Mouse (Mus musculus): ENCODE measurements around the gene Them7. TPM values are rescaled to one million over a fixed set of nuclear protein-coding genes. Genes with fewer than 3 reads are reported as not detected.

The Them7 gene
- polyA plus RNA-seq, 1 experiment from 2014 or later: 0.26 TPM

DNA sequence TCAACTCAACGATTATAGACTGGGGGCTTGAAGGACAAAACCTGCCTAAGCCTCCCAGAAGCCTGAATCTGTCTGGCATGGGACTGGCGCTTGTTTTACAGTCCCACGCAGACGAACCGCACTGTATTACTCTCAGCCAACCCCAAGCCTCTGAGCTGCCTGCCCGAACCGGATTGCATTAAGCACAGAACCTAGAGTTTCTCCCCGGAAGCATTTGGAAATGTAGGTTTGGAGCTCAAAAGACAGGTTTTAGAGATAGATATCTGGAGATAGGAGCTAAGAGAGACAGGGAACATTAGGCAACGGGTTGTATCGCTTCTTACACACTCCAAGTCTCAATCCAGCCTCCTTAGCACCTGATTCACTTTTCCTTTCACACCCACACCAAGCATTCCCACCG, 149.5 kb downstream of the Them7 start:
- no peak overlapping the region for H3K9ac ChIP-seq (ENCODE audit: low read depth, low read length)
- no peak for TF ChIP-seq CTCF (IDR thresholded peaks at IDR 0.05; ENCODE audit: low read depth)
- H3K4me2 ChIP-seq (replicated peaks; ENCODE audit: low read depth): no peak overlapping the region
- WGBS: 82% methylated on average over 11 of the region's 11 CpGs
- ATAC-seq: no peak
- no peak overlapping the region for H3K27ac ChIP-seq (ENCODE audit: low read depth, low read length)
- no peaks in the 10 kb centered on the region for H3K36me3 ChIP-seq (ENCODE audit: control insufficient read depth, insufficient read depth)
- H3K9me3 ChIP-seq (ENCODE audit: control insufficient read depth): no peaks in the 10 kb centered on the region
- H3K27me3 ChIP-seq (replicated peaks; ENCODE audit: control insufficient read depth, insufficient read depth, low read length): no peaks in the 10 kb centered on the region
- no peak overlapping the region for H3K4me3 ChIP-seq (ENCODE audit: low read depth, low read length)
- H3K4me1 ChIP-seq (replicated peaks; ENCODE audit: control insufficient read depth, insufficient read depth, low read length): no peaks in the 10 kb centered on the region

DNA sequence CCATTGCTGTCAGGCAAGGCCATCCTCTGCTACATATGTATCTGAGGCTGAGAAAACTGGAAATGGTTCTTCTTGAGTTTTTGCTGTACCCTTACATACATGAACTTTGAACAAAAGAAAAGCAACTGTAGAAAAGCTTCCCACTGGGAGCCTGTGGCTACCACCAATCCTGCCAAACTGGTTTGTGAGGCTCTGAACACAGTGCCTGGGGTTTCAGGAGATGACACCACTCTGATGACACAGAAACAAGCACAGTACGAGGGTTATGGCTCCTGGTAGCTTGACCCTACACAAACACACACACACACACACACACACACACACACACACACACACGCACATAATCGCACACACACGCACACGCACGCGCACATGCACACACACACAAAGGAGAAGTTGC, 151.1 kb downstream of the Them7 start:
- H3K27ac ChIP-seq (ENCODE audit: low read depth, low read length): no peak overlapping the region
- H3K4me1 ChIP-seq (replicated peaks; ENCODE audit: control insufficient read depth, insufficient read depth, low read length): no peaks in the 10 kb centered on the region
- H3K36me3 ChIP-seq (ENCODE audit: control insufficient read depth, insufficient read depth): no peaks in the 10 kb centered on the region

DNA sequence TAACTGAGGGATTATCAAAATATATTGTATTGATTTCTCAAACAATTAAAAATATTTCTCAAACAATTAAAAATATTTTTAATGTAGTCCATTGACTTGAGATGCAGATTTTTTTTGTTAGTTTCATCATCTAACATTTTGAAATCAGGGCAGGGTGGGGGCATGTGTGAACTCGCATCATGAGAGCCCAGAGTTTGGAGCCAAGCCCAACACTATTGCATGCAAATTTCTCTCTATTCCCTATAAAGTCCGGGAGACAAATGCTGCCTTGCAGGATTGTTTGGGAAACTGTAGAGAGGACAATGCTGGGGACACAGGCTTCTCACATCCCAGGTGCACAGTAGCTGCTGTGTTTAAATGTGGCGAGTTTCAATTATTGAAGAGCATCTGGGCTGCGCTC, 151.6 kb downstream of the Them7 start:
- H3K9ac ChIP-seq (ENCODE audit: low read depth, low read length): no peak overlapping the region
- WGBS: 71% methylated on average over 4 of the region's 4 CpGs
- TF ChIP-seq CTCF (IDR thresholded peaks at IDR 0.05; ENCODE audit: low read depth): no peak
- no peaks in the 10 kb centered on the region for H3K27me3 ChIP-seq (replicated peaks; ENCODE audit: control insufficient read depth, insufficient read depth, low read length)
- H3K4me3 ChIP-seq (ENCODE audit: low read depth, low read length): no peak overlapping the region
- H3K4me1 ChIP-seq (replicated peaks; ENCODE audit: control insufficient read depth, insufficient read depth, low read length): no peaks in the 10 kb centered on the region
- no peaks in the 10 kb centered on the region for H3K36me3 ChIP-seq (ENCODE audit: control insufficient read depth, insufficient read depth)
- H3K27ac ChIP-seq (ENCODE audit: low read depth, low read length): no peak overlapping the region
- H3K9me3 ChIP-seq (ENCODE audit: control insufficient read depth): no peaks in the 10 kb centered on the region
- no peak for ATAC-seq
- no peak overlapping the region for H3K4me2 ChIP-seq (replicated peaks; ENCODE audit: low read depth)

More for the DNA sequence above, 151.1 kb downstream of the Them7 start:
- Histone ChIP-seq H3K4me2 (replicated peaks; ENCODE audit: low read depth) (no peak overlapping the region), H3K9me3 (ENCODE audit: control insufficient read depth) (no peaks in the 10 kb centered on the region), H3K9ac (ENCODE audit: low read depth, low read length) (no peak overlapping the region), H3K27me3 (replicated peaks; ENCODE audit: control insufficient read depth, insufficient read depth, low read length) (no peaks in the 10 kb centered on the region), H3K4me3 (ENCODE audit: low read depth, low read length) (no peak overlapping the region)
- 80% methylated on average over 7 of the region's 7 CpGs for WGBS
- ATAC-seq: no peak
- TF ChIP-seq CTCF (IDR thresholded peaks at IDR 0.05; ENCODE audit: low read depth): no peak

DNA sequence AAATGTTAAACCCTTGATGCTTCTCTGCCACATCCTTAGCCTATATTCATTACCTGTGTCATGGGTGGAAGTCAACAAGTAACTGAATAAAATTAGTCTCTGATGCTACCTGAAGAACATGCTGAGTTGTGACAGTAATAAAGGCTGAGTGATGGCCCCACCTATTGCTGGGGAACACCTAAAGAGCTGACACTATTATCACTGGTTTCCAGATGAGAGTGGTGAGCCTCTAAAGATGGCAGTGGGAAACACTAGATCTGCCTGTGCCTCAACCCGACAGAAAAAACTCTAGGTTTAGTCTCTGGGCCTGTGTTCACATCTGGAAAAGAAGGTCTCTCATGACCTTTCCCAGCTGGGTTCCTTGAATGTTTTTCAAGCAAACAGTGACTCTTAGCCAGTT, 155.6 kb downstream of the Them7 start:
- Histone ChIP-seq H3K9me3 (ENCODE audit: control insufficient read depth) (no peaks in the 10 kb centered on the region), H3K4me3 (ENCODE audit: low read depth, low read length) (no peak overlapping the region), H3K9ac (ENCODE audit: low read depth, low read length) (no peak overlapping the region), H3K4me2 (replicated peaks; ENCODE audit: low read depth) (no peak overlapping the region), H3K36me3 (ENCODE audit: control insufficient read depth, insufficient read depth) (no peaks in the 10 kb centered on the region), H3K27ac (ENCODE audit: low read depth, low read length) (no peak overlapping the region), H3K4me1 (replicated peaks; ENCODE audit: control insufficient read depth, insufficient read depth, low read length) (no peaks in the 10 kb centered on the region), H3K27me3 (replicated peaks; ENCODE audit: control insufficient read depth, insufficient read depth, low read length) (no peaks in the 10 kb centered on the region)
- ATAC-seq: no peak
- TF ChIP-seq CTCF (IDR thresholded peaks at IDR 0.05; ENCODE audit: low read depth): no peak
- 74% methylated on average over 1 of the region's 1 CpGs for WGBS

DNA sequence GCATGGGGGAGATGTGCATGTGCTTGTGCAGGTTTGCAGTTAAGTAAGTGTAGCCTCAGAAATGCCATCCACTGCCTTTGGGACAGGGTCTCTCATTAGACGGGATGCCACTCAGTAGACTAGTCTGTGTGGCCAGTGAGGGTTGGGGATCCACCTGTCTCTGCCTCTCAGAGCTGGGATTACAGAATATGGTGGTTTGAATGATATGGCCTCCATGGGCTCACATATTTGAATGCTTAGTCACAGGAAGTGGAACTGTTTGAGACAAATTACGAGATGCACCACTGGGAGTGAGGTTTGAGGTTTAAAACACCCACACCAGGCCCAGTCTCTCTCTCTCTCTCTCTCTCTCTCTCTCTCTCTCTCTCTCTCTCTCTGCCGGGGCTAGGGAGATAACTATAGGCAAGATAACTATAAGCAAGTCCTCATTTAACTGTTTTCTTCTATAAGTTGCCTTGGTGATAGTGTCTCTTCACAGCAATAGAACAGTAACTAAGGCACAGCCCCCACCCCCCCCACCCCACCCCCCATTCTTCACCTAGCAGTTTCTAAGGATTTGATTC, 156.7 kb downstream of the Them7 start:
- no peaks in the 10 kb centered on the region for H3K4me1 ChIP-seq (replicated peaks; ENCODE audit: control insufficient read depth, insufficient read depth, low read length)
- no peak overlapping the region for H3K27ac ChIP-seq (ENCODE audit: low read depth, low read length)
- H3K36me3 ChIP-seq (ENCODE audit: control insufficient read depth, insufficient read depth): no peaks in the 10 kb centered on the region; the same call in 1 of the 2 replicates
- H3K9ac ChIP-seq (ENCODE audit: low read depth, low read length): no peak overlapping the region
- H3K4me2 ChIP-seq (replicated peaks; ENCODE audit: low read depth): no peak overlapping the region
- no peak for ATAC-seq
- no peak for TF ChIP-seq CTCF (IDR thresholded peaks at IDR 0.05; ENCODE audit: low read depth)
- no peaks in the 10 kb centered on the region for H3K9me3 ChIP-seq (ENCODE audit: control insufficient read depth)
- 80% methylated on average over 3 of the region's 3 CpGs for WGBS
- no peak overlapping the region for H3K4me3 ChIP-seq (ENCODE audit: low read depth, low read length)
- H3K27me3 ChIP-seq (replicated peaks; ENCODE audit: control insufficient read depth, insufficient read depth, low read length): no peaks in the 10 kb centered on the region

DNA sequence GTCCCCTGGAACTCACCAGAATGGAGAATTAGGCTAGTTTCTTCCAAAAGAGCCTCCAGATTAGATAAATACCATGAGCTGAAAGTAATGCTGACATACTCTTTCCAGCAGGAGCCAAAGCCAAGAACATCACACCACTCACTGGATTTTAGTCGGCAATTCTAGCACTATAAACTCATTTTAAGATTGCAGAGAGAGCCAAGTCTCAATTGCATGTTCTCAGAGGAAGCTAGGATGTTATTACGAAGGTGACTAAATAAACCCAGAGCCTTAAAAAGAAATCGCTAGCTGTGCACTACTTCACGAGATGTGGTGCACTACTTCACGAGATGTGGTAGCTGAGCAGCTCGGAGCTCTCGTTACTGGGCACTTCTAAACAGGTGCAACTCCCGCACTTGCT, 158.9 kb downstream of the Them7 start:
- WGBS: 83% methylated on average over 8 of the region's 8 CpGs
- Histone ChIP-seq H3K4me3 (ENCODE audit: low read depth, low read length) (no peak overlapping the region), H3K9me3 (ENCODE audit: control insufficient read depth) (no peaks in the 10 kb centered on the region), H3K4me1 (replicated peaks; ENCODE audit: control insufficient read depth, insufficient read depth, low read length) (no peaks in the 10 kb centered on the region), H3K36me3 (ENCODE audit: control insufficient read depth, insufficient read depth) (peaks cover 17% of the 10 kb centered on the region), H3K9ac (ENCODE audit: low read depth, low read length) (no peak overlapping the region), H3K27me3 (replicated peaks; ENCODE audit: control insufficient read depth, insufficient read depth, low read length) (no peaks in the 10 kb centered on the region), H3K27ac (ENCODE audit: low read depth, low read length) (no peak overlapping the region), H3K4me2 (replicated peaks; ENCODE audit: low read depth) (no peak overlapping the region)
- TF ChIP-seq CTCF (IDR thresholded peaks at IDR 0.05; ENCODE audit: low read depth): no peak
- ATAC-seq: no peak

DNA sequence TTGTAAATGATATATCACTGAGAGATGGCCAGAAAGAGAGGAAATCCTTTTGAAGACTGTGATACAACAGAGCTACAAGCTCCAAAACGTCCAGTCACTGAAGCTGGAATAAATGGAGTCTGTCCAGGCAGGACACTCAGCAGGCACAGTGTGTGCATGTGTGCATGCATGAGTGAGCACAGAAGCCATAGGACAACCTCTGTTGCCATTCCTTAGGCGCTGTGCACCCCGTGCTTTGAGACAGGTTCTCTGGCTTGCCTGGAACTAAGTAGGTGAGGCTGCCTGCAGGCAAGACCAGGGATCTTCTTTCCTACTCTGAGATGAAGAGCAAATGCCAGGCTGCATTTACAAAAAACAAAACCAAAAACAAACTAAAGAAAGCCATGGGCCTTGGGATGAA, 160.9 kb downstream of the Them7 start:
- ATAC-seq: no peak
- Histone ChIP-seq H3K9me3 (ENCODE audit: control insufficient read depth) (no peaks in the 10 kb centered on the region), H3K4me3 (ENCODE audit: low read depth, low read length) (no peak overlapping the region), H3K27me3 (replicated peaks; ENCODE audit: control insufficient read depth, insufficient read depth, low read length) (no peaks in the 10 kb centered on the region), H3K36me3 (ENCODE audit: control insufficient read depth, insufficient read depth) (peaks cover 25% of the 10 kb centered on the region), H3K4me2 (replicated peaks; ENCODE audit: low read depth) (no peak overlapping the region), H3K27ac (ENCODE audit: low read depth, low read length) (no peak overlapping the region), H3K4me1 (replicated peaks; ENCODE audit: control insufficient read depth, insufficient read depth, low read length) (no peaks in the 10 kb centered on the region), H3K9ac (ENCODE audit: low read depth, low read length) (no peak overlapping the region)
- 73% methylated on average over 3 of the region's 3 CpGs for WGBS
- no peak for TF ChIP-seq CTCF (IDR thresholded peaks at IDR 0.05; ENCODE audit: low read depth)

All from intestine, postnatal 0 days (tissue).